Mouse (Mus musculus) intestine, embryonic 14.5 days (tissue): Measurements from ENCODE around the gene Rasa3. TPM values are rescaled to one million over a fixed set of nuclear protein-coding genes. Genes with fewer than 3 reads are reported as not detected.

Experiments
- ATAC-seq: fragments of 200-750 bp; cut with Nextera tagmentation; replicated peaks from 2 replicates; pipeline ENCODE4 v1.8.0; 2017; ENCODE audit warnings: low read depth, moderate number of reproducible peaks, moderate TSS enrichment, moderate library complexity; ENCODE audit not compliant: low FRiP score, low TSS enrichment
- DNase-seq: peaks from one replicate; pipeline ENCODE4 v3.0.0-alpha.2; 2018; ENCODE audit warnings: low spot score
- H3K27ac ChIP-seq: fragments of 300-500 bp; sonication (generic); 2 replicates; pipeline ENCODE4 v1.5.1; 2014; ENCODE audit warnings: low read depth, mild to moderate bottlenecking, control low read depth
- H3K27me3 ChIP-seq: fragments of 300-500 bp; sonication (generic); replicated peaks from 2 replicates; pipeline ENCODE4 v1.6.1; 2014; ENCODE audit warnings: low read length, control low read depth; ENCODE audit not compliant: control insufficient read depth, insufficient read depth
- H3K36me3 ChIP-seq: fragments of 300-500 bp; sonication (generic); 2 replicates; pipeline ENCODE4 v1.6.1; 2014; ENCODE audit warnings: low read length, control low read depth; ENCODE audit not compliant: control insufficient read depth, insufficient read depth
- H3K4me1 ChIP-seq: fragments of 300-500 bp; sonication (generic); replicated peaks from 2 replicates; pipeline ENCODE4 v1.6.1; 2014; ENCODE audit warnings: low read length, control low read depth, mixed read lengths; ENCODE audit not compliant: control insufficient read depth, insufficient read depth
- H3K4me2 ChIP-seq: fragments of 300-500 bp; sonication (generic); 2 replicates; pipeline ENCODE4 v1.6.1; 2014; ENCODE audit warnings: low read length
- H3K4me3 ChIP-seq: fragments of 300-500 bp; sonication (generic); 2 replicates; pipeline ENCODE4 v1.5.1; 2014; ENCODE audit warnings: low read depth, low read length, control low read depth, mixed read lengths
- H3K9ac ChIP-seq: fragments of 300-500 bp; sonication (generic); 2 replicates; pipeline ENCODE4 v1.6.1; 2014; ENCODE audit warnings: mild to moderate bottlenecking, low read length
- H3K9me3 ChIP-seq: fragments of 300-500 bp; sonication (generic); 2 replicates; pipeline ENCODE4 v1.6.1; 2016; ENCODE audit warnings: low read length, control low read depth; ENCODE audit not compliant: control insufficient read depth
- WGBS: fragments of 180-500 bp; shearing (Covaris S2); extraction: QIAGEN DNeasy Blood & Tissue Kit; methylation state at CpG from one replicate; pipeline ENCODE4 v1.1.7; 2014; 5-methylcytosine and 5-hydroxymethylcytosine counted together
- polyA plus RNA-seq: library from polyadenylated mRNA; unstranded; fragments of >200 nt; fragmentation: Nextera tagmentation; extraction: Ambion mirVana; gene quantifications from 2 replicates; pipeline ENCODE4 v1.2.1, GENCODE M21; 2014

Gene Rasa3
- polyA plus RNA-seq, 1 experiment from 2014 or later, result 24.9 TPM

DNA sequence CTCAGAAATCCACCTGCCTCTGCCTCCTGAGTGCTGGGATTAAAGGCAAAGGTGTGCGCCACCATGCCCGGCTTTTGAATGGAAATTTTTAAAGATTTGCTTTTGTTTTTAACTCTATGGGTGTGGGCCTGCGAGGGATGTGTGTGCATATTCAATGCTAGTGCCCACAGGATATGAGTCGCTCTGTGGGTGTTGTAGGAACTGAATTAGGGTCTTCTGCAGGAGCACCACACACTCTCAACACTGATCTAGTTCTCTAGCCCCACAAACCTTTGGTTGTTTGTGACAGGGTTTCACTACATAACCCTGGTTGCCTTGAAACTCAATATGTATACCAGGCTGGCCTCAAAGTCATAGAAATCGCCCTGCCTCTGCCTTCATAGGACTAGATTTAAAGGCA is 11.9 kb upstream of the Rasa3 start:
- H3K27me3 ChIP-seq, result no peaks in the 10 kb centered on the region
- no peaks in the 10 kb centered on the region for H3K9me3 ChIP-seq
- H3K36me3 ChIP-seq, result no peaks in the 10 kb centered on the region
- DNase-seq, result no peak
- no peak overlapping the region for H3K27ac ChIP-seq
- ATAC-seq, result no peak
- no peak overlapping the region for H3K4me2 ChIP-seq
- H3K4me3 ChIP-seq, result no peak overlapping the region
- 86% methylated on average over 5 of the region's 5 CpGs for WGBS
- peaks cover 10% of the 10 kb centered on the region; the same call in 1 of the 2 replicates for H3K4me1 ChIP-seq
- no peak overlapping the region for H3K9ac ChIP-seq

DNA sequence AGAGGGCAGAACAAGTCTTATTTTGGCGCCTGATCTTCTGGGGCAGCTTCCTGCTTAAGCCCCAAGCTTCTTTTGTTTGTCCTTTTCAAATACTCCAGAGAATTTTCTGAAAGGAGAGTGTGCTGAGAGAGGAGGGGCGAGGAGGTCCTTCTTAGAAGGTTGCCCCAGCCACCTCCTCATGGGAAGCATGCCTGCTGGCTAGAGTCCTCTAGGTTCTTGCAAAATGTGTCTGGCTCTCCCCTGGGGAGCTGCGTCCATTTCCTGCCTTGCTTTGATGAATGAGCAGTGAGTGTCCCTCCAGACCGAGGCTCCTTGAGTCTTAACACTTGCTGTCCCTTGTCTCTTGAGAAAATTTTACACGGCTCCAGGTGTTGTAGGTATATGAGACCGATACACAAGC is 11.1 kb upstream of the Rasa3 start:
- Histone ChIP-seq H3K9ac (no peak overlapping the region), H3K4me2 (no peak overlapping the region), H3K27ac (no peak overlapping the region), H3K27me3 (no peaks in the 10 kb centered on the region), H3K9me3 (no peaks in the 10 kb centered on the region), H3K4me3 (no peak overlapping the region), H3K36me3 (no peaks in the 10 kb centered on the region), H3K4me1 (peaks cover 14% of the 10 kb centered on the region; the same call in 1 of the 2 replicates)
- DNase-seq (no peak), ATAC-seq (no peak)
- WGBS, result 45% methylated on average over 6 of the region's 6 CpGs

DNA sequence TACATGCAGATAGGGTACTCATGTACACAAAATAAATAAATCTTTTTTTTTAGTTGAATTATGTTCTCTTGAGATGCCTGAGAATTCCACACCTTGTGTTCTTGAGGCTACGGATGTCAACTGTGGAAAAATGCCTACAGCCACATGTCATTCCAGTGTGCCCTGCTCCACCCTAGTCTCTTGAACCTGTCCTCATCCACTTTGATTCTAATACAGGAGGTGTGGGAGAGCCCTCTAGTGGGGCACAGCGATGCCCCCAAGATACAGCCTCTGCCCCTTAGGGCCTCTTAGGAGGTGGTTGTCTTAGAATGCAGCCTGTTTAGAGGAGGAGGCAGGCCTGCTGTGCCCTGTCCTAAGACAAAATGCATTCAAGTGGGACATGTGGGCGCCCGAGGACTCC is 10.5 kb upstream of the Rasa3 start:
- H3K27ac ChIP-seq, result no peak overlapping the region
- no peak for DNase-seq

DNA sequence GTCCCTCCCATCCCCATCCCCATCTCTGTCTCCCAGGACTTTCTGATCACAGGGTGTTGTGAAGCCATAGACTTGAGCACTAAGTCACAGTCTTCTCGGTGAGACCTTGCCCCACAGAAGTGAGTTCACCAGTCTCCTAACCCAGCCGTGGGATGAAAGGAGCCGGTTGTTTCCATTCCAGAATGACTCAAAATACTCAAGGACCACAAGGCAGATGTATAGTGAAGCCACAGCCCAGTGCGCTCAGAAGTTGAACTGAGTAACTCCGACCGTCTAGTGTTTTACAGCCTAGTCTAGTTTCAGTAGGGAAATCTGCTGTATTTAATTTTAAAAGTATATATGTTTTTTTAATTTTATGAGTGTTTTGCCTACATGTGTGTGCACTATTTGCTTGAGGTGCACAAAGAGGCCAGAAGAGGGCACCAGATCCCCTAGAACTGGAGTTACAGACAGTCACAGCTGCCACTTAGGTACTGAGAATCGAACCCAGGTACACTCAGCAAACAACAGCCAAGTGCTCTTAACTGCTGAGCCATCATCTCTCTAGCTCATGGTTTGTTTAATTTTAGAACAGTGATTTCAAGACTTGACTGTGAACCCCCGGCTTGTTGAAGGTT is 9.8 kb upstream of the Rasa3 start:
- H3K27ac ChIP-seq, result no peak overlapping the region
- H3K4me3 ChIP-seq, result no peak overlapping the region
- no peak for DNase-seq
- WGBS, result 89% methylated on average over 8 of the region's 8 CpGs
- H3K27me3 ChIP-seq, result no peaks in the 10 kb centered on the region
- no peaks in the 10 kb centered on the region for H3K9me3 ChIP-seq
- H3K4me2 ChIP-seq, result no peak overlapping the region
- no peak overlapping the region for H3K9ac ChIP-seq
- no peak for ATAC-seq
- peaks cover 14% of the 10 kb centered on the region; the same call in 1 of the 2 replicates for H3K4me1 ChIP-seq
- no peaks in the 10 kb centered on the region for H3K36me3 ChIP-seq

More for the DNA sequence above, 10.5 kb upstream of the Rasa3 start:
- ATAC-seq, result no peak
- Histone ChIP-seq H3K4me3 (no peak overlapping the region), H3K9ac (no peak overlapping the region), H3K4me1 (peaks cover 14% of the 10 kb centered on the region; the same call in 1 of the 2 replicates), H3K9me3 (no peaks in the 10 kb centered on the region), H3K27me3 (no peaks in the 10 kb centered on the region), H3K36me3 (no peaks in the 10 kb centered on the region), H3K4me2 (no peak overlapping the region)
- WGBS, result 82% methylated on average over 4 of the region's 4 CpGs

DNA sequence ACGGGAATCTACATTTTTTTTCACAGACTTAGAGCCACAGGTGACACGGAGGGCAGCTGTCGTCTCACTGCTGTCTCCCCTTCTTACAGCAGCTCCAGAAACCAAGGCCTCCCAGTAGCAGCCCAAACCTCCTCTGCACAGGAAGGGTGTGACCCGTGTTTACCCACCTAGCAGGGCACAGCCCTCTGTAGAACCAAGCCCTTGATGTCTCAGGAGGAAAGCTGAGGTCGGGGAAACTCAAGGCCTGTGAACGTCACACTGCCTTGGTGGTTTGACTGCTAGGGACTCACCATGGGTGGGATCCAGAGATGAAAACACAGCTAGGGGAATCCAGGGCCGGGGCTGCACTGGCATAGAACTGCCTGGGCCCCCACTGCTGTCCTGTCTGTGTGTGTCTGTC is 9.0 kb upstream of the Rasa3 start:
- 64% methylated on average over 7 of the region's 7 CpGs for WGBS
- no peaks in the 10 kb centered on the region for H3K36me3 ChIP-seq

DNA sequence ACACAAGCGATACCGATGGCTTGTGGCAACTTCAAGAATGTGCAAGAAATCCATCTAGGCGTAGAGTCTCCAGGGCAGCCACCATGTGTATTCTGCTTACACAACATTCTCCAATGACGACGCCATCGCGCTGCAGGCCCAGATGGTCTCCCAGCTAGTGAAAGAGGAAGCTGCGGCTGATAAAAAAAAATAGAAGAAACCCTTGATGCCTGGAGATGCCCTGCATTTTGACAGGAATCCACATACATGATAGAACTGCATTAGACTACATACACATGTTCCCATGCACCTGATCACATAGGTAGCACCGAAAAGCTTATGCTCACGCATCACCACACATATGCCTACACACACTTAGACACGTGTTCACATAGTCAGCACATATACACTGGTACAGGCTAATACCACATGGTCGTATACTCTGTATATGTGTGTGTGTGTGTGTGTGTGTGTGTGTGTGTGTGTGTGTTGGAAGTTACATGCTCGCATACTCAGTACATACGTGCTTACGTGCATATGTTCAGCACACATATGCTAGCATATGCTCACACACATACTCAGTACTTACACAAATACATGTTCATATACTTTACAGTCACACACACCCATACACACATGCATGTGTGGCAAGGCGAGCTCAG is 8.4 kb upstream of the Rasa3 start:
- Histone ChIP-seq H3K4me1 (peaks cover 14% of the 10 kb centered on the region; the same call in 1 of the 2 replicates), H3K36me3 (no peaks in the 10 kb centered on the region), H3K4me3 (no peak overlapping the region), H3K4me2 (no peak overlapping the region), H3K27ac (no peak overlapping the region), H3K9ac (no peak overlapping the region), H3K27me3 (no peaks in the 10 kb centered on the region), H3K9me3 (no peaks in the 10 kb centered on the region)
- ATAC-seq (no peak), DNase-seq (no peak)
- WGBS, result 89% methylated on average over 16 of the region's 16 CpGs

More for the DNA sequence above, 9.0 kb upstream of the Rasa3 start:
- Histone ChIP-seq H3K4me2 (no peak overlapping the region), H3K27ac (no peak overlapping the region), H3K9ac (no peak overlapping the region), H3K4me1 (peaks cover 14% of the 10 kb centered on the region; the same call in 1 of the 2 replicates), H3K4me3 (no peak overlapping the region), H3K9me3 (no peaks in the 10 kb centered on the region), H3K27me3 (no peaks in the 10 kb centered on the region)
- DNase-seq, result no peak
- ATAC-seq, result no peak

DNA sequence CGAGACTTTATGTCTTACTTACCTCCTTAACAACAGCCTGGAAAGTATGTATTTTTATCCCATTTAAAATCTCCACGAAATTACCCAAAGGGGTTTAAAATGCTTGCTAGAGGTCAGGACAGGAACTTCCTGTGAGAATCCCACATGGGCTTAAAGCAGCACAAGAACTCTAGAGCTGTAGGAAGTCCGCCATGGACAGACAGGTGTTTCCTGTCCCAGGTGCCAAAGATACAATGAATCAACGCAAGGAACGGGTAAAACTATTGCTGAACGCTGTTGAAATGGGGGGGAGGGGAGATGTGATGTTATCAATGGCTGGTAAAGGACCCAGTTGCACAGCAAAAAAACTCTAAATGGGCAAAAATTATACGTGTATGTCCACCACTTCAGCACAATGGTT is 6.7 kb upstream of the Rasa3 start:
- no peak for DNase-seq

DNA sequence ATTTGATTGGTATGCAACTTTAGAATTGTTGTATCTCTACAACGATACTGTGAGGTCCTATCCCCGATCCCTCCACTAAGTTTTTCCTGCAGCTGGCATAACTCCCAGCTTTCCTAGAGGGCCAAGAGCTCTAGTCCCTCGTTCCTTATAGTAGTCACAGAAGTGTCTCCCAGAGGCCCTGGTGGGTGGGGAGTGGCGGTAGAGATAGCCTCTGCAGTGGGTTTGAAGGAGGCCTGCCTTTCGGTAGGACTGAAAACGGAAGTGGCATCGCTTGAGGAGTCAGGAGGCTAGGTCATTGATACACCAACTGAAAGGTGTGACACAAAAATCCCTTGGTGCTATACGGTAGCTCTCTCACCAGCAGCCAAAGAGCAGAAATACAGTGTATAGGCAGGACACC is 779 bp upstream of the Rasa3 start:
- 40% methylated on average over 8 of the region's 8 CpGs for WGBS
- Histone ChIP-seq H3K36me3 (no peaks in the 10 kb centered on the region), H3K9me3 (no peaks in the 10 kb centered on the region), H3K27ac (no peak overlapping the region), H3K4me2 (peak overlapping the region; percentile 77), H3K4me3 (peak overlapping the region; percentile 54), H3K4me1 (peaks cover 17% of the 10 kb centered on the region), H3K27me3 (0 out of 2 replicates have a peak, but pooled peaks cover 3% of the 10 kb centered on the region), H3K9ac (peak overlapping the region; percentile 22; the same call in 1 of the 2 replicates)
- DNase-seq (no peak), ATAC-seq (no peak)

More for the DNA sequence above, 6.7 kb upstream of the Rasa3 start:
- no peak for ATAC-seq
- H3K4me1 ChIP-seq, result peaks cover 14% of the 10 kb centered on the region; the same call in 1 of the 2 replicates
- no peak overlapping the region for H3K9ac ChIP-seq
- H3K36me3 ChIP-seq, result no peaks in the 10 kb centered on the region
- WGBS, result 37% methylated on average over 7 of the region's 7 CpGs
- H3K4me2 ChIP-seq, result no peak overlapping the region
- no peak overlapping the region for H3K27ac ChIP-seq
- 0 out of 2 replicates have a peak, but pooled peaks cover 3% of the 10 kb centered on the region for H3K27me3 ChIP-seq
- H3K4me3 ChIP-seq, result no peak overlapping the region
- H3K9me3 ChIP-seq, result no peaks in the 10 kb centered on the region
